Mouse (Mus musculus) midbrain, embryonic 13.5 days (tissue): ENCODE data around the gene Nol9. TPM values are rescaled to one million over a fixed set of nuclear protein-coding genes. Genes with fewer than 3 reads are reported as not detected.
A peak's percentile ranks its signal among the peaks of the same experiment; 100 is the strongest.

ENCODE experiments used
- ATAC-seq: fragments of 200-750 bp; cut with Nextera tagmentation; 2 replicates; pipeline ENCODE4 v1.8.0; 2017; ENCODE audit warnings: mild to moderate bottlenecking, moderate TSS enrichment, moderate library complexity
- H3K27ac ChIP-seq: fragments of 300-500 bp; sonication (generic); 2 replicates; pipeline ENCODE4 v1.5.1; 2015; ENCODE audit warnings: inconsistent platforms, mild to moderate bottlenecking, moderate library complexity
- H3K27me3 ChIP-seq: fragments of 300-500 bp; sonication (generic); 2 replicates; pipeline ENCODE4 v1.6.1; 2015; ENCODE audit warnings: mild to moderate bottlenecking, inconsistent platforms
- H3K36me3 ChIP-seq: fragments of 300-500 bp; sonication (generic); 2 replicates; pipeline ENCODE4 v1.6.1; 2015; ENCODE audit warnings: mild to moderate bottlenecking, inconsistent platforms
- H3K4me1 ChIP-seq: fragments of 300-500 bp; sonication (generic); replicated peaks from 2 replicates; pipeline ENCODE4 v1.6.1; 2015; ENCODE audit warnings: inconsistent platforms
- H3K4me2 ChIP-seq: fragments of 300-500 bp; sonication (generic); replicated peaks from 2 replicates; pipeline ENCODE4 v1.6.1; 2015; ENCODE audit warnings: moderate library complexity, mild to moderate bottlenecking, inconsistent platforms
- H3K4me3 ChIP-seq: fragments of 300-500 bp; sonication (generic); replicated peaks from 2 replicates; pipeline ENCODE4 v1.5.1; 2015; ENCODE audit warnings: mild to moderate bottlenecking, inconsistent platforms
- H3K9ac ChIP-seq: fragments of 300-500 bp; sonication (generic); replicated peaks from 2 replicates; pipeline ENCODE4 v1.6.1; 2015; ENCODE audit warnings: mild to moderate bottlenecking, inconsistent platforms
- H3K9me3 ChIP-seq: fragments of 300-500 bp; sonication (generic); 2 replicates; pipeline ENCODE4 v1.6.1; 2016; ENCODE audit warnings: mild to moderate bottlenecking, inconsistent platforms
- WGBS: fragments of 180-500 bp; shearing (Covaris S2); methylation state at CpG from one replicate; pipeline ENCODE4 v1.1.7; 2015; 5-methylcytosine and 5-hydroxymethylcytosine counted together
- polyA plus RNA-seq: library from polyadenylated mRNA; unstranded; fragments of >200 nt; fragmentation: Nextera tagmentation; extraction: Ambion mirVana; gene quantifications from 2 replicates; pipeline ENCODE4 v1.2.1, GENCODE M21; 2015

The Nol9 gene
- polyA plus RNA-seq, 1 experiment from 2014 or later = 26.0 TPM

- peaks cover 18% of the 10 kb centered on the region for H3K4me1 ChIP-seq
- ATAC-seq = no peak
- 92% methylated on average over 7 of the region's 7 CpGs for WGBS
- H3K27ac ChIP-seq = no peak overlapping the region
- 0 out of 2 replicates have a peak overlapping the region, but pooled peaks have one; percentile 23 for H3K9ac ChIP-seq
- H3K27me3 ChIP-seq = peaks cover 3% of the 10 kb centered on the region; the same call in 1 of the 2 replicates
- H3K4me3 ChIP-seq = no peak overlapping the region
- no peaks in the 10 kb centered on the region for H3K9me3 ChIP-seq
- H3K36me3 ChIP-seq = peaks cover 9% of the 10 kb centered on the region; the same call in 1 of the 2 replicates
- H3K4me2 ChIP-seq = no peak overlapping the region
Measured at GRCm38 (mm10) chr4:152101081-152101653, 62.0 kb downstream of the Nol9 start.

GRCm38 (mm10) chr4:152101921-152102320 lies 62.8 kb downstream of the Nol9 start:
- Histone ChIP-seq H3K27ac (no peak overlapping the region), H3K27me3 (peaks cover 7% of the 10 kb centered on the region), H3K4me3 (no peak overlapping the region), H3K9me3 (no peaks in the 10 kb centered on the region), H3K4me1 (peaks cover 10% of the 10 kb centered on the region), H3K36me3 (peaks cover 9% of the 10 kb centered on the region; the same call in 1 of the 2 replicates), H3K4me2 (no peak overlapping the region), H3K9ac (no peak overlapping the region)
- 94% methylated on average over 16 of the region's 16 CpGs for WGBS
- ATAC-seq = no peak

GRCm38 (mm10) chr4:152103025-152103424 lies 63.9 kb downstream of the Nol9 start:
- no peak overlapping the region for H3K4me2 ChIP-seq
- H3K9me3 ChIP-seq = no peaks in the 10 kb centered on the region
- peaks cover 12% of the 10 kb centered on the region for H3K27me3 ChIP-seq
- 30% methylated on average over 7 of the region's 7 CpGs for WGBS
- H3K4me3 ChIP-seq = no peak overlapping the region
- peaks cover 9% of the 10 kb centered on the region; the same call in 1 of the 2 replicates for H3K36me3 ChIP-seq
- no peak overlapping the region for H3K9ac ChIP-seq
- H3K27ac ChIP-seq = no peak overlapping the region
- ATAC-seq = no peak
- H3K4me1 ChIP-seq = peaks cover 11% of the 10 kb centered on the region

- no peak overlapping the region for H3K27ac ChIP-seq
- peaks cover 21% of the 10 kb centered on the region for H3K4me1 ChIP-seq
- H3K36me3 ChIP-seq = peaks cover 13% of the 10 kb centered on the region; the same call in 1 of the 2 replicates
- H3K9ac ChIP-seq = no peak overlapping the region
- no peaks in the 10 kb centered on the region for H3K9me3 ChIP-seq
- 55% methylated on average over 9 of the region's 9 CpGs for WGBS
- no peak overlapping the region for H3K4me3 ChIP-seq
- peaks cover 15% of the 10 kb centered on the region for H3K27me3 ChIP-seq
- H3K4me2 ChIP-seq = no peak overlapping the region
- ATAC-seq = no peak
Measured at GRCm38 (mm10) chr4:152106746-152107145, 67.6 kb downstream of the Nol9 start.

- H3K27me3 ChIP-seq = peaks cover 20% of the 10 kb centered on the region
- H3K36me3 ChIP-seq = peaks cover 14% of the 10 kb centered on the region; the same call in 1 of the 2 replicates
- peak overlapping the region; percentile 54 for H3K9ac ChIP-seq
- peak overlapping the region; percentile 40 for H3K4me3 ChIP-seq
- H3K4me1 ChIP-seq = peaks cover 21% of the 10 kb centered on the region
- no peaks in the 10 kb centered on the region for H3K9me3 ChIP-seq
- 9% methylated on average over 24 of the region's 24 CpGs for WGBS
- ATAC-seq = peak; percentile 55
- H3K4me2 ChIP-seq = peak overlapping the region; percentile 73
- peak overlapping the region; percentile 60 for H3K27ac ChIP-seq
Measured at GRCm38 (mm10) chr4:152107493-152107892, 68.4 kb downstream of the Nol9 start.

- Histone ChIP-seq H3K4me2 (peak overlapping the region; percentile 73), H3K9ac (peak overlapping the region; percentile 54), H3K36me3 (peaks cover 14% of the 10 kb centered on the region; the same call in 1 of the 2 replicates), H3K9me3 (no peaks in the 10 kb centered on the region), H3K27ac (peak overlapping the region; percentile 60), H3K4me3 (peak overlapping the region; percentile 40), H3K27me3 (peaks cover 22% of the 10 kb centered on the region), H3K4me1 (peaks cover 21% of the 10 kb centered on the region)
- ATAC-seq = peak; percentile 95
- WGBS = 6% methylated on average over 30 of the region's 30 CpGs
Measured at GRCm38 (mm10) chr4:152107971-152108509, 68.9 kb downstream of the Nol9 start.

- no peaks in the 10 kb centered on the region for H3K9me3 ChIP-seq
Measured at GRCm38 (mm10) chr4:152108673-152109072, 69.6 kb downstream of the Nol9 start.

GRCm38 (mm10) chr4:152109509-152109908 lies 70.4 kb downstream of the Nol9 start:
- Histone ChIP-seq H3K4me2 (no peak overlapping the region), H3K27me3 (peaks cover 37% of the 10 kb centered on the region), H3K4me1 (peaks cover 21% of the 10 kb centered on the region), H3K27ac (no peak overlapping the region), H3K4me3 (no peak overlapping the region), H3K9ac (no peak overlapping the region), H3K9me3 (no peaks in the 10 kb centered on the region), H3K36me3 (peaks cover 18% of the 10 kb centered on the region)
- 89% methylated on average over 3 of the region's 3 CpGs for WGBS
- no peak for ATAC-seq

More at GRCm38 (mm10) chr4:152108673-152109072, 69.6 kb downstream of the Nol9 start:
- Histone ChIP-seq H3K4me2 (peak overlapping the region; percentile 73), H3K36me3 (peaks cover 15% of the 10 kb centered on the region; the same call in 1 of the 2 replicates), H3K27ac (0 out of 2 replicates have a peak overlapping the region, but pooled peaks have one; percentile 60), H3K9ac (peak overlapping the region; percentile 36; the same call in 1 of the 2 replicates), H3K27me3 (peaks cover 29% of the 10 kb centered on the region), H3K4me1 (peaks cover 21% of the 10 kb centered on the region), H3K4me3 (peak overlapping the region; percentile 40; the same call in 1 of the 2 replicates)
- no peak for ATAC-seq
- 89% methylated on average over 5 of the region's 5 CpGs for WGBS

- no peak for ATAC-seq
- no peaks in the 10 kb centered on the region for H3K9me3 ChIP-seq
- H3K27me3 ChIP-seq = peaks cover 49% of the 10 kb centered on the region
- no peak overlapping the region for H3K9ac ChIP-seq
- H3K36me3 ChIP-seq = peaks cover 21% of the 10 kb centered on the region
- H3K27ac ChIP-seq = no peak overlapping the region
- peaks cover 29% of the 10 kb centered on the region for H3K4me1 ChIP-seq
- no peak overlapping the region for H3K4me2 ChIP-seq
- 83% methylated on average over 4 of the region's 4 CpGs for WGBS
- no peak overlapping the region for H3K4me3 ChIP-seq
Measured at GRCm38 (mm10) chr4:152110689-152111088, 71.6 kb downstream of the Nol9 start.

Other genes starting within 250 kb of the Nol9 start
- gene Camta1, start 177.4 kb upstream of the Nol9 start, polyA plus RNA-seq = 161 and 163 TPM in 2 replicates
- 88.0 and 89.2 TPM in 2 replicates for gene Dnajc11, start 105.6 kb upstream of the Nol9 start, polyA plus RNA-seq
- gene Thap3, start 50.3 kb upstream of the Nol9 start, polyA plus RNA-seq = 34.7 and 38.0 TPM in 2 replicates
- 17.5 and 17.7 TPM in 2 replicates for gene Phf13, start 43.1 kb upstream of the Nol9 start, polyA plus RNA-seq
- gene Klhl21, start 30.5 kb upstream of the Nol9 start, polyA plus RNA-seq = 2.0 and 3.0 TPM in 2 replicates
- 17.9 and 26.3 TPM in 2 replicates for gene Zbtb48, start 11.7 kb upstream of the Nol9 start, polyA plus RNA-seq
- gene Tas1r1, start 753 bp upstream of the Nol9 start, polyA plus RNA-seq = 0.86 and 1.4 TPM in 2 replicates
- gene Plekhg5, start 33.2 kb downstream of the Nol9 start, polyA plus RNA-seq = 8.4 and 8.5 TPM in 2 replicates
- gene Tnfrsf25, start 76.6 kb downstream of the Nol9 start, polyA plus RNA-seq = 0.87 and 0.97 TPM in 2 replicates
- 0.07 TPM in 1 of 2 replicates, not detected in the other for gene Espn, start 113.0 kb downstream of the Nol9 start, polyA plus RNA-seq
- 0.26 and 0.28 TPM in 2 replicates for gene Hes2, start 119.5 kb downstream of the Nol9 start, polyA plus RNA-seq
- 206 and 218 TPM in 2 replicates for gene Acot7, start 138.8 kb downstream of the Nol9 start, polyA plus RNA-seq
- 6.0 and 8.1 TPM in 2 replicates for gene Gpr153, start 234.9 kb downstream of the Nol9 start, polyA plus RNA-seq